Mouse (Mus musculus) inflammation-experienced regulatory T-cells (primary cell): ENCODE results near the gene Klhdc2. TPM values are rescaled to one million over a fixed set of nuclear protein-coding genes. Genes with fewer than 3 reads are reported as not detected.

Experiments used
- polyA plus RNA-seq, 2 experiments: library from polyadenylated mRNA; unstranded; fragments of 100-300 nt; shearing (Covaris generic); gene quantifications; one replicate each; pipeline ENCODE4 v1.2.1; 2017

Klhdc2 gene
- 10 to 100 TPM; 55.9 to 82.2 TPM for polyA plus RNA-seq

DNA sequence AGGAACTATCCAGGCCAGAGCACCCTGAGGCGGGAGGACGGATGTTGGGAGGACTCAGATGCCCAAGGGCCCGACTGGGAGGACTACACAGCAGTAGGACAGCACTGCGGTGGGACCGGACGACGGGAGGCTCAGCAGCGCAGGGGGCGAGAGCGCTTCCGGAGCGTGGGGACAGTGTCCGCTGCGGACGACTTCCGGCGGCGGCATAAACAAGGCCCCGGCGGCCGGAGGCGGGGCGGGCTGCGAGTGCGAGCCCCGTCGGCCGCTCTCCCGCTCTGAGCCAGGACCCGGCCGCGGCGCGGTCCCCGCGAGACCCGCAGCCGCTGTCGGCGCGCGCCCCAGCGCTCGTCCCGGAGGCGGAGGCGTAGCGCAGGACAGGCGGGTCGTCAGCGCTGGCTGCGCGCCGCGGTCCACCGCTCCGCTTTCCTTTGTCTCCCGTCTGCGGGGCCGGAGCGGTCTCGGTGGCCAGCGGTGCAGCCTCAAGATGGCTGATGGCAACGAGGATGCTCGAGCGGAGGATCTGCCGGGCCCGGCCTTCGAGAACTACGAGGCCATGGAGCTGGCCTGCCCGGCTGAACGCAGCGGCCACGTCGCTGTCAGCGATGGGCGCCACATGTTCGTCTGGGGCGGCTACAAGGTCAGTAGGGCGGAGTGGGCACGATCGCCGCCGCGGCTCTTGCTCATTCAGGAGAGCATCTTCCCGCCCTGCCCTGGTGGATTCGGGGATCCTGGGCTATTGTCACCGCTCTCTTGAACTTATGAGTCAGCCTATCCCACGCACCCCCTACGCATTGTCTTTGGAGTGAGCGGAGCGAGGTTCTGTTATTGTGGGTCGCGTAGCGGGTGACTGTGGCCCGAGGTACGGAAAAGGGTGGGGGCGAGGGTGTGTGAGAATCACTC, at the start of gene Klhdc2:
Klhdc2 (plus strand) TSS at position 171 of the 900 bp plus-strand sequence.

DNA sequence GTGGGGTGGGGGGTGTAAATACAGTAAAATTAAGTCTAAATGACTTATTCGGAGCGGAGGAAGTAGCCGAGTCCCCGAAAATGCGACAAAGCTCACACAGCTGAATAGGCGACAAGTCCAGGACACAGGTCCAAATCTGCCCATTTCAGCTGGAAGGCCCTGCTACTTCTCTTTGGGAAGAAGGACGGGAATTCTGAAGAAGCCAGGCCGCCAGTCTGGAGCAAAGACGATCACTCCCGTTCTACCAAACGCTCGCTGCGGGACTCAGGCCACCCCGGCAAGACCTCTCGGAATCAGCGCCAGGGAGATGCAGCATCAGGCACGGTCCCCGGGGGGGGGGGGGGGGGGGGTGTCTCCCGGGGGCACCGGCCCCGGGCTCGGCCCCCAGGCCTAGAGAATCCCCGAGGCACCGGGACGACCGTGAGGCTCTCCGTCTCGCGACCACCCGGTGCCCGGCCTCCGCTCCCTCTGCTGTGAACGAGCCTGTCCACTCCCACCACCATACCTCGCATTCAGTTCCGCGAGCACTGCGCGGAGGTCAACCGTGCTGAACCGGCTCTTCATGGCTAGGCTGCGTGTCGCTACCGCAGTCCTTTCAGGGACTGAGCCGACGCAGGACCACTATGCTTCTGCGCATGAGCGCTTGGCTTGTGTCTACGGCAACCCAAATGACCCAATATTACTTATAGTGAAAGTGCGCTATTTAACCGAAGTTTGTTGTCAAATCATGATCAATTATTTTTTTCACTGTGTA, 60.2 kb downstream of the Klhdc2 start, which contains the start of gene Nemf:
Nemf (minus strand) TSS at position 620 of the 754 bp plus-strand sequence.

Other genes with a start within 250 kb of the Klhdc2 start
- gene Rps29, start 137.5 kb upstream of the Klhdc2 start, polyA plus RNA-seq: 1,000 to 10,000 TPM; 1,529 to 1,690 TPM
- gene Lrr1, start 127.9 kb upstream of the Klhdc2 start, polyA plus RNA-seq: under 1 TPM; 0.59 to 0.82 TPM
- gene Rpl36al, start 112.6 kb upstream of the Klhdc2 start, polyA plus RNA-seq: 100 to 1,000 TPM; 368 to 420 TPM
- gene Mgat2, start 112.5 kb upstream of the Klhdc2 start, polyA plus RNA-seq: 10 to 100 TPM; 72.3 to 94.3 TPM
- 10 to 100 TPM; 11.0 to 17.6 TPM for gene Gm49383, start 99.6 kb upstream of the Klhdc2 start, polyA plus RNA-seq
- gene Dnaaf2, start 98.3 kb upstream of the Klhdc2 start, polyA plus RNA-seq: 10 to 100 TPM in 1 of 2 experiments, 1 to 10 TPM in 1; 8.4 to 12.4 TPM
- gene Gm49384, start 92.4 kb upstream of the Klhdc2 start, polyA plus RNA-seq: 10 to 100 TPM; 11.7 to 21.1 TPM
- gene Pole2, start 68.5 kb upstream of the Klhdc2 start, polyA plus RNA-seq: 10 to 100 TPM in 1 of 2 experiments, 1 to 10 TPM in 1; 7.2 to 14.1 TPM
- gene Klhdc1, start 55.5 kb upstream of the Klhdc2 start, polyA plus RNA-seq: 10 to 100 TPM; 23.9 to 36.3 TPM
- 100 to 1,000 TPM; 115 to 126 TPM for gene Nemf, start 60.5 kb downstream of the Klhdc2 start, polyA plus RNA-seq
- gene Arf6, start 75.5 kb downstream of the Klhdc2 start, polyA plus RNA-seq: 100 to 1,000 TPM; 364 to 379 TPM
- 1 to 10 TPM; 5.8 to 6.5 TPM for gene Gm9887, start 75.8 kb downstream of the Klhdc2 start, polyA plus RNA-seq